Comparison of ENCODE assay signal across 18 mouse cellular contexts in genomic region chr9:116411067-116411466, GRCm38 (mm10).
DNase-seq lines count a peak whose midpoint lies in the region; ATAC-seq lines count a peak whose summit lies in the region.
"Had no signal": no experiment of that assay in that cellular context is flagged by ENCODE, and none has a peak within 500 bp of the region (broad histone marks: within the 10 kb centered on the region; RNA-seq: fewer than 3 reads in every experiment).

No protein-coding gene starts in this region.

- H3K27me3 ChIP-seq in heart, embryonic 11.5 days (ENCODE audit: control insufficient read depth, insufficient read depth, low read length): no peaks in the 10 kb centered on the region
- H3K27me3 ChIP-seq in forebrain, embryonic 14.5 days (replicated peaks; ENCODE audit: control insufficient read depth, insufficient read depth, low read length): no peaks in the 10 kb centered on the region
- H3K27me3 ChIP-seq: forebrain, embryonic 13.5 days; hindbrain, embryonic 13.5 days; liver, embryonic 12.5 days; neural tube, embryonic 12.5 days had no signal

- no peak overlapping the region for H3K27ac ChIP-seq in heart, embryonic 11.5 days (ENCODE audit: low read depth, low read length)
- H3K27ac ChIP-seq in forebrain, embryonic 14.5 days (ENCODE audit: low read depth, low read length): no peak overlapping the region
- H3K27ac ChIP-seq: forebrain, embryonic 13.5 days; hindbrain, embryonic 13.5 days; liver, embryonic 12.5 days; neural tube, embryonic 12.5 days had no signal

- DNase-seq in heart, adult 8-10 months (ENCODE audit: low spot score): peak; percentile 53
- peak; percentile 40 for DNase-seq in heart, postnatal 10 days
- peak; percentile 35 for DNase-seq in kidney, postnatal 14 days
- DNase-seq in ovary, postnatal 14 days (ENCODE audit: low spot score): no peak
- no peak for DNase-seq in forebrain, embryonic 14.5 days (ENCODE audit: low spot score)
- DNase-seq: adrenal gland, adult 8-10 months; B cell, adult 2 months; cerebellum, postnatal 14 days; lung, embryonic 14.5 days; right cerebral cortex, postnatal 4 days; thymus, postnatal 25 days had no signal

- H3K4me2 ChIP-seq in heart, embryonic 11.5 days: no peak overlapping the region
- H3K4me2 ChIP-seq in forebrain, embryonic 14.5 days (ENCODE audit: low read length): no peak overlapping the region
- H3K4me2 ChIP-seq: forebrain, embryonic 13.5 days; hindbrain, embryonic 13.5 days; liver, embryonic 12.5 days; lung, embryonic 14.5 days; neural tube, embryonic 12.5 days had no signal

- intact Hi-C loops in heart, postnatal 10 days (cut with DNase I): no loop called here

- ATAC-seq in heart, embryonic 11.5 days (replicated peaks; ENCODE audit: insufficient number of reproducible peaks, low FRiP score, low TSS enrichment): no peak
- 0 out of 2 replicates have a peak, but pooled peaks have one; percentile 15 for ATAC-seq in common myeloid progenitor, adult 5-6 weeks (replicated peaks; ENCODE audit: low read depth, poor library complexity, severe bottlenecking)
- ATAC-seq in forebrain, embryonic 14.5 days: no peak
- ATAC-seq: forebrain, embryonic 13.5 days; liver, embryonic 12.5 days had no signal

- no peaks in the 10 kb centered on the region for H3K36me3 ChIP-seq in heart, embryonic 11.5 days (ENCODE audit: control insufficient read depth, insufficient read depth, low read length)
- H3K36me3 ChIP-seq in forebrain, embryonic 14.5 days (ENCODE audit: control insufficient read depth, insufficient read depth, low read length): no peaks in the 10 kb centered on the region
- H3K36me3 ChIP-seq: hindbrain, embryonic 13.5 days; liver, embryonic 12.5 days; neural tube, embryonic 12.5 days had no signal

- no peaks in the 10 kb centered on the region for H3K9me3 ChIP-seq in heart, embryonic 11.5 days (replicated peaks; ENCODE audit: control insufficient read depth, low read length)
- H3K9me3 ChIP-seq in forebrain, embryonic 14.5 days (replicated peaks; ENCODE audit: control insufficient read depth, low read length): no peaks in the 10 kb centered on the region
- H3K9me3 ChIP-seq: forebrain, embryonic 13.5 days; hindbrain, embryonic 13.5 days; neural tube, embryonic 12.5 days had no signal

- H3K9ac ChIP-seq in heart, embryonic 11.5 days (ENCODE audit: low read depth, low read length): no peak overlapping the region
- no peak overlapping the region for H3K9ac ChIP-seq in forebrain, embryonic 14.5 days (ENCODE audit: low read length)
- H3K9ac ChIP-seq: forebrain, embryonic 13.5 days; hindbrain, embryonic 13.5 days; liver, embryonic 12.5 days; lung, embryonic 14.5 days; neural tube, embryonic 12.5 days had no signal

- WGBS in heart, embryonic 11.5 days (ENCODE audit: insufficient replicate concordance): 69% methylated on average over 5 of the region's 5 CpGs
- 83% methylated on average over 5 of the region's 5 CpGs for WGBS in forebrain, embryonic 14.5 days

- H3K4me3 ChIP-seq in heart, embryonic 11.5 days (ENCODE audit: low read depth, low read length): no peak overlapping the region
- H3K4me3 ChIP-seq in forebrain, embryonic 14.5 days (ENCODE audit: low read depth, low read length): no peak overlapping the region
- H3K4me3 ChIP-seq: forebrain, embryonic 13.5 days; hindbrain, embryonic 13.5 days; liver, embryonic 12.5 days; megakaryocyte, embryonic 14.5 days; neural tube, embryonic 12.5 days had no signal

- H3K4me1 ChIP-seq in heart, embryonic 11.5 days (ENCODE audit: control insufficient read depth, insufficient read depth, low read length): no peaks in the 10 kb centered on the region
- no peaks in the 10 kb centered on the region for H3K4me1 ChIP-seq in forebrain, embryonic 14.5 days (ENCODE audit: control insufficient read depth, insufficient read depth, low read length)
- H3K4me1 ChIP-seq: forebrain, embryonic 13.5 days; hindbrain, embryonic 13.5 days; liver, embryonic 12.5 days; megakaryocyte, embryonic 14.5 days; neural tube, embryonic 12.5 days had no signal

Comparison
In these comparisons a context has a peak if more than half of its experiments do, and no peak if none do; other contexts are left out.
1. DNase-seq: peak in heart, adult 8-10 months (single experiment), heart, postnatal 10 days (2 of 2) and kidney, postnatal 14 days (single experiment); none in ovary, postnatal 14 days (single experiment) and forebrain, embryonic 14.5 days (single experiment).